In the genomic region with DNA sequence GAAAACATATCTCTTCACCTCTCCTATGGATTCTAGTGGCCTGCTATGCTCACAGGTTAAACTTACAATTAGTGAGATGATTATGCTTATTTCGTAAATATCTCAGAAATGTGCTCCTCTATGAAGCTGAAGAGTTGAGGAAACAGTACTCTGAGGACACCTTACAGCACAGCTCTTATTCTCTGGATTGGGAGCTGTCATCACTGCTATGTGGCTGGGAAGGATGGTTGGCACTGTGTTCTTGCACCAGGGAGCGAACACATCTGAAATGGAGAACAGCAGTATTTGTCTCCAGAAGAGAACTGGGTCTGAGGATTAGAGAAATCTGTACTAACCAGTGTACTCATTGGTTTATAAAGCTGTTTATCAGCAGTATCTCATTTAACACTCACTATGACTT, we compare ENCODE assay signal across 20 mouse cellular contexts.
DNase-seq lines count a peak whose midpoint lies in the region; ATAC-seq and TF ChIP-seq lines count a peak whose summit lies in the region.
"Had no signal": no experiment of that assay in that cellular context is flagged by ENCODE, and none has a peak within 500 bp of the region (broad histone marks: within the 10 kb centered on the region; RNA-seq: fewer than 3 reads in every experiment).

No protein-coding gene starts in this region.

- 43% methylated on average over 2 of the region's 2 CpGs for WGBS in heart, embryonic 16.5 days
- WGBS in heart, postnatal 0 days, result 48% methylated on average over 2 of the region's 2 CpGs

- no peak for TF ChIP-seq CTCF in heart, postnatal 0 days (IDR thresholded peaks at IDR 0.05; ENCODE audit: low read depth)

- no peak overlapping the region for H3K27ac ChIP-seq in heart, embryonic 16.5 days (ENCODE audit: low read length)
- H3K27ac ChIP-seq in heart, postnatal 0 days (ENCODE audit: low read depth), result 0 out of 2 replicates have a peak overlapping the region, but pooled peaks have one; percentile 7
- H3K27ac ChIP-seq: embryonic facial prominence, embryonic 12.5 days; embryonic facial prominence, embryonic 15.5 days; hindbrain, embryonic 12.5 days; hindbrain, embryonic 15.5 days had no signal

- H3K36me3 ChIP-seq in heart, embryonic 16.5 days (ENCODE audit: control insufficient read depth, insufficient read depth), result no peaks in the 10 kb centered on the region
- H3K36me3 ChIP-seq in heart, postnatal 0 days (replicated peaks; ENCODE audit: control insufficient read depth, insufficient read depth, low read length), result no peaks in the 10 kb centered on the region
- H3K36me3 ChIP-seq: embryonic facial prominence, embryonic 12.5 days; embryonic facial prominence, embryonic 15.5 days; hindbrain, embryonic 12.5 days; hindbrain, embryonic 15.5 days had no signal

- DNase-seq in heart, adult 8-10 months (ENCODE audit: low spot score), result peak; percentile 36
- no peak for DNase-seq in heart, postnatal 25 days (ENCODE audit: low spot score)
- peak; percentile 38 for DNase-seq in heart, postnatal 0 days (ENCODE audit: low spot score)
- peak; percentile 25 to 50 for DNase-seq in heart, postnatal 36 days
- no peak for DNase-seq in liver
- no peak for DNase-seq in kidney, postnatal 14 days
- DNase-seq: adrenal gland, adult 2 months; adrenal gland, postnatal 14 days; cerebellum, adult 11 months; cerebellum, adult 9-11 months; gastrocnemius, postnatal 36 days; kidney, adult 2 months had no signal

- H3K4me2 ChIP-seq in heart, embryonic 16.5 days (ENCODE audit: low read depth, low read length), result no peak overlapping the region
- H3K4me2 ChIP-seq in heart, postnatal 0 days (ENCODE audit: low read depth, low read length), result no peak overlapping the region; the same call in 1 of the 2 replicates
- H3K4me2 ChIP-seq: embryonic facial prominence, embryonic 12.5 days; embryonic facial prominence, embryonic 15.5 days; hindbrain, embryonic 12.5 days; hindbrain, embryonic 15.5 days had no signal

- no peaks in the 10 kb centered on the region for H3K9me3 ChIP-seq in heart, embryonic 16.5 days (replicated peaks; ENCODE audit: control insufficient read depth, low read length)
- H3K9me3 ChIP-seq in heart, postnatal 0 days (replicated peaks; ENCODE audit: control insufficient read depth, low read length), result no peaks in the 10 kb centered on the region
- H3K9me3 ChIP-seq: embryonic facial prominence, embryonic 12.5 days; embryonic facial prominence, embryonic 15.5 days; hindbrain, embryonic 12.5 days; hindbrain, embryonic 15.5 days had no signal

- intact Hi-C loops in heart, postnatal 25 days (cut with DNase I), result no loop called here
- intact Hi-C loops in heart, postnatal 36 days (cut with DNase I), result no loop called here

- no peak for TF ChIP-seq EP300 in heart, postnatal 0 days (IDR thresholded peaks at IDR 0.05; ENCODE audit: low read depth)

- H3K4me1 ChIP-seq in heart, embryonic 16.5 days (ENCODE audit: control insufficient read depth, insufficient read depth, low read length), result peaks cover 4% of the 10 kb centered on the region
- no peaks in the 10 kb centered on the region for H3K4me1 ChIP-seq in heart, postnatal 0 days (ENCODE audit: control insufficient read depth, insufficient read depth)
- H3K4me1 ChIP-seq: embryonic facial prominence, embryonic 12.5 days; embryonic facial prominence, embryonic 15.5 days; hindbrain, embryonic 12.5 days; hindbrain, embryonic 15.5 days had no signal

- H3K27me3 ChIP-seq in heart, embryonic 16.5 days (ENCODE audit: control insufficient read depth, insufficient read depth, low read length), result no peaks in the 10 kb centered on the region
- H3K27me3 ChIP-seq in heart, postnatal 0 days (ENCODE audit: control insufficient read depth, insufficient read depth, low read length), result no peaks in the 10 kb centered on the region
- H3K27me3 ChIP-seq: embryonic facial prominence, embryonic 12.5 days; embryonic facial prominence, embryonic 15.5 days; hindbrain, embryonic 12.5 days; hindbrain, embryonic 15.5 days had no signal

- no peak overlapping the region for H3K4me3 ChIP-seq in heart, embryonic 16.5 days (ENCODE audit: low read length)
- H3K4me3 ChIP-seq in heart, postnatal 0 days (ENCODE audit: low read depth, low read length), result no peak overlapping the region
- H3K4me3 ChIP-seq: embryonic facial prominence, embryonic 12.5 days; embryonic facial prominence, embryonic 15.5 days; hindbrain, embryonic 12.5 days; hindbrain, embryonic 15.5 days had no signal

- ATAC-seq in heart, embryonic 16.5 days (replicated peaks; ENCODE audit: extremely low read depth, insufficient read depth, low FRiP score), result peak; percentile 70
- peak; percentile 76 for ATAC-seq in heart, postnatal 0 days (ENCODE audit: insufficient read depth, low read depth)
- ATAC-seq: CD4-positive, CD25-positive, alpha-beta regulatory T cell, adult 4 months; forebrain, embryonic 14.5 days; intestine, postnatal 0 days had no signal

- H3K9ac ChIP-seq in heart, embryonic 16.5 days (ENCODE audit: low read length), result no peak overlapping the region
- H3K9ac ChIP-seq in heart, postnatal 0 days (replicated peaks; ENCODE audit: low read depth, low read length), result no peak overlapping the region
- H3K9ac ChIP-seq: embryonic facial prominence, embryonic 12.5 days; embryonic facial prominence, embryonic 15.5 days; hindbrain, embryonic 12.5 days; hindbrain, embryonic 15.5 days had no signal

Comparison
In these comparisons a context has a peak if more than half of its experiments do, and no peak if none do; other contexts are left out.
1. DNase-seq: peak in heart, adult 8-10 months (single experiment), heart, postnatal 0 days (single experiment) and heart, postnatal 36 days (2 of 2); none in heart, postnatal 25 days (single experiment), liver (single experiment) and kidney, postnatal 14 days (single experiment).